Mouse (Mus musculus) left cerebral cortex, adult 2 months (tissue): ENCODE measurements at regions not wholly inside any gene's neighbourhood (a gene's known extent, or its start where the extent isn't known, plus 50 kb on each side); places are given as distances from the start of the nearest gene placed in this dataset.
A peak's percentile ranks its signal among the peaks of the same experiment; 100 is the strongest.

Experiments used
- DNase-seq, 2 experiments: peaks; one replicate each; pipeline ENCODE4 v3.0.0; 2021 to 2022; ENCODE audit warnings: low spot score in 2 of 2, mixed read lengths in 1 of 2; ENCODE audit errors: extremely low spot score in 1 of 2
- H3K27ac ChIP-seq: fragments of 200-600 bp; 2 replicates; pipeline ENCODE4 v1.8.1; 2022
- H3K4me3 ChIP-seq: fragments of 200-600 bp; 2 replicates; pipeline ENCODE4 v1.8.1; 2022
- CTCF ChIP-seq: fragments of 200-600 bp; IDR thresholded peaks from 2 replicates; pipeline ENCODE4 v1.8.1; 2022; ENCODE audit warnings: antibody characterized with exemption, mild to moderate bottlenecking, moderate library complexity
- intact Hi-C: fragments of 180-260 bp; cut with DNase I; formaldehyde crosslinking; loops from one replicate; pipeline ENCODE4 v1.15.1; 2025

DNA sequence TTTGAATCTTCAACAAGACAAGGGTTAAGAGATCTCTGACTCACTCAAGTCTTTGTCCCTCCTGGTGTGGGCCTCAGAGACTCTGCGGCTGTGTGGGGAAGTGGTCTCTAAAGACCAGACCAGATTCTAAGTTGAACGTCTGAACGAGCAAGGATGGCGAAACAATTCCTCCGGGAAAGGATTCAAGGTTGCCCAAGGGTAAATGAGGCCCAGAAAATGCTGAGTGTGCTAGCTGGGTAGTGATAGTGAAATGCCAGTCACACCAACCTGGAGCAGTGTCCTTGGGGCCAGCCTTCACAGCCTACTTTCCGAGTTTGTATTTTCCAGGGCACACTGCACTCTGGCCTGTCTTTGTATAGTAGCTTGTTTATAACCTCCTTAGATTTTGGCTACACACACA lies 229.7 kb downstream of the Tle3 start:
- DNase-seq = no peak
- intact Hi-C loops = no loop called here
- no peak overlapping the region for H3K4me3 ChIP-seq
- no peak for TF ChIP-seq CTCF
- H3K27ac ChIP-seq = no peak overlapping the region

DNA sequence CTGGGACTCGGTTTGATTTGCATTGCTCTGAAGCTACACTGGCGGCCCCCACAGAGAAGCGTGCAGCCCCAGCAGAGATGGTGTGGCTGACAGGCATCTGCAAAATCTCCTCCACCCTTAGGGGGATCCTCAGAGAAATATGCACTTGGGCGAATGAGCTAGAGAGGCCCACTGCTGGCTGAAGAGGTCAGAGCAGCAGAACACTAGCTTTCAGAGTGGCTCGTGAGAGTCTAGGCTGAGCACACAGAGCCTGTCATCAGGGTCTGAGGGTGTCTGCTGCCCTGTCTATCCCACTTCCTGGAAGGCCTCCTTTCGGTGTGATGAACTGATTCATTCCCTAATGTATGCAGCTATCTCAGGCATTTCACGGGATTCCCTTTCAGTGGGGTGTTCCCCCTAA lies 225.1 kb downstream of the Tle3 start:
- intact Hi-C loops = no loop called here
- H3K4me3 ChIP-seq = no peak overlapping the region
- DNase-seq = no peak
- no peak overlapping the region for H3K27ac ChIP-seq
- TF ChIP-seq CTCF = no peak

DNA sequence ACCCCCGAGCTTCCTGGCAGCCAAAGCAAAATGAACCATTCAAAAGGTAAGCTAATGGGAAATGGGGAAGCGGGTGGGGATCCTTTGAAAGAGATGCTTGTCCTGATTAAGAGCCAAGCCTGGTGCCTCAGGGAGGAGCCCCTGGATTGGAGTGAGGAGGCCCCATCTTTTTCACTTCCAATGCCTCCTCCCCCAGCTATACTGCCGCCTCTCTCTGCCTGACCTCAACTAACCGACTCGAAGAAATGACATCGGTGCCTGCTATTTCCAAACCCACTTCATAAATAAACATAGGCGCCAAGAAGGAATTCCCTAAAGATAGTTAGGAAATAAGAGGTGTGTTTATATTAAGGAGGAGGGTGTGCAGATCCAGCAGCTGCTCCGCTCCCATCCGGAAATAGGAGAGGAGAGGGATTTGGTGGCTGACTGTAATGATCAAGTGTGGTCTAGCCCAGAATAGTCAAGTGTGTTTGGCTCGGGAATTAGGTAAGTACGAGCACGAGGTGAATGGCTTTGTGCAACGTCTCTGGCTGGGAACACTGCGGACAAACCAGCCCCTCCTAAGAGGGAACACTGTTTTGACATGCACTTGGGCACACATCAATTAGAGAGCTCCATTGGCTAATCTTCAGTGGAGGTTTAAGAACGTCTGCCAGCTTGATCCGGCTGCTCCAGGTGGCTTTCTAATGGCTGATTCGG lies 224.4 kb downstream of the Tle3 start:
- intact Hi-C loops = loop anchor here (1.0 kb wide), 1 partner anchor 19 kb away; no protein-coding TSS in a partner anchor
- Histone ChIP-seq H3K4me3 (no peak overlapping the region), H3K27ac (no peak overlapping the region)
- no peak for DNase-seq
- no peak for TF ChIP-seq CTCF

DNA sequence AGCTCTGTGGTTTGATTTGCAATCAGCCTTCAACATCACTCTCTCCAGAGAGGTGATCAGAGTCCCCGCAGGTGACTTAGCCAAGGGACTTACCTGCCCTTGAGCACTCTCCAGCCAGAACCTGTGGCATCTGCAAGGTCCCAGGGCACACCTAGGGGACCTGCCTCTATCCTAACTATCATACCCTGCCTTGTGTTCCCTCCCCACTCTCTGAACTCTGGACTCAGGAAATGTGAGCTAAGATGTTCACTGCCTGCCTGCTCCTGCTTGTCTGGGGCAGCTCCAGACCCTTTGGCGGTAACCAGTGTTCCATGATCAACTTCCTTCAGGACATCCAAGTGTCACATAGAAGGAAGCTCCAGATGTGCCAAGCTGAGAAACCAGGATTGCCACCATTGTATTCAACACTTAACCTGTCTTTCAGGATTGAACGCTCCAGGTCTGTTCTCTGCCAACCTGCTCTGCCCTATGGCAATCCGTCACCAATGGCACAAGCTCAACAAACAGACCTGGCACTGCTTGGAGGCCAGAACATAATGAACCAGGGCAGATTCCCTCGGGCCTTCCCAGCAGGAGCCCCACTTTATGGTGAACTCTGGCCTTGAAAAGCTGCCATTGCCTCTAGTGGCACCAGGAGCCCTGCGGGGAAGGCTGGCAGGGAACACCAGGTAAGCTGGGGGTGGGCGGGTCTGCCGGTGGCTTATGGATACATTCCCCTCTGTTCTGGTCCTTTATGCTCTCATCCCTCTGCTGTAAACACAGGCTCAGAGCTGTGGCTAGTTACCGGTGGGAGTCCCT lies 223.2 kb downstream of the Tle3 start:
- DNase-seq = no peak
- no peak for TF ChIP-seq CTCF
- H3K4me3 ChIP-seq = no peak overlapping the region
- intact Hi-C loops = no loop called here
- H3K27ac ChIP-seq = no peak overlapping the region

DNA sequence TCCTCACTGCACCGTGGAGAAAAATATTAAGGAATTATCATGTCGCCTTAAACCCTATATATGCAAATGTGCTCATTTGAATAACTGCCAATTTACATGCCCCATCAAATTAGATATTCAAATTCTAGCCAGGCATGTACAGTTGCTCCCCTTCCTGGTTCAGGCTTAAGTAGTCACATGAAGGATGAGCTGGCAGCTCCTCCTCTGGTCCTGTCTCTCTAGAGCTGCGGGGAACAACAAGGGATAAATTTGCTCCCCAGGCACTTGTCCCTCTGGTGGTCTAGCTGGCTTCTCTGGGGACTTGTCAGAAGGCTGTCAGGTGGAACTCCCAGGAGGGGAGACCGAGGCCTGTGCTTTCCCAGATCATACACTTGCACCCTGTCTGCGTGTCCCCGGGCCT lies 221.8 kb downstream of the Tle3 start:
- H3K27ac ChIP-seq = no peak overlapping the region
- intact Hi-C loops = no loop called here
- TF ChIP-seq CTCF = no peak
- no peak overlapping the region for H3K4me3 ChIP-seq
- DNase-seq = no peak

DNA sequence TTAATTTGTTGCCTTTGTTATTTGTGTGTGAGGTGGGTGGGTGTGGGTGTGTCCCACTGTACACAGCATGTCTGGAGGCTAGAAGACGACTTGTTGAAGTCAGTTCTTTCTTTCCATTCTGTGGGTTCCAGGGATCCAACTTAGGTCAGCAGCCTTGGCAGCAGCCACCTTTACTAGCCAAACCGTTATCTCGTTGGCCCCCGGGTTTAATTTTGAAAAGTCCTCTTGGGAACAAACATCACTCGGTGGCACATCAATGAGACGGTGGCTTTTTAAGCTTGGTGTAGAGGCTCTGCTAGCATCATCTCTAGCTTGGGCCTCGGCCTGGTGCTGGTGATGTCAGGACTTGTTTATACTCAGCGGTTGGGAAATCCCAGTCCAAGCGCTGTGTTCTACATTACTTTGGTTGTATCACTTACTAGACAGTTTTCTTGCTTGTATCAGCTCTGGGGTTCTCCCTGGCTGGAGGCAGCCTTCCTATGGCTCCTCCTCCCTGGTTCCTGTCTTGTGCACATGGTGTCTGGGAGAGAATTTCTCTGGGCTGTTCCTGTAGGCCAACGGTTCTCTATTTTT lies 217.6 kb downstream of the Tle3 start:
- no peak for TF ChIP-seq CTCF
- Histone ChIP-seq H3K4me3 (no peak overlapping the region), H3K27ac (no peak overlapping the region)
- DNase-seq = no peak
- intact Hi-C loops = no loop called here

DNA sequence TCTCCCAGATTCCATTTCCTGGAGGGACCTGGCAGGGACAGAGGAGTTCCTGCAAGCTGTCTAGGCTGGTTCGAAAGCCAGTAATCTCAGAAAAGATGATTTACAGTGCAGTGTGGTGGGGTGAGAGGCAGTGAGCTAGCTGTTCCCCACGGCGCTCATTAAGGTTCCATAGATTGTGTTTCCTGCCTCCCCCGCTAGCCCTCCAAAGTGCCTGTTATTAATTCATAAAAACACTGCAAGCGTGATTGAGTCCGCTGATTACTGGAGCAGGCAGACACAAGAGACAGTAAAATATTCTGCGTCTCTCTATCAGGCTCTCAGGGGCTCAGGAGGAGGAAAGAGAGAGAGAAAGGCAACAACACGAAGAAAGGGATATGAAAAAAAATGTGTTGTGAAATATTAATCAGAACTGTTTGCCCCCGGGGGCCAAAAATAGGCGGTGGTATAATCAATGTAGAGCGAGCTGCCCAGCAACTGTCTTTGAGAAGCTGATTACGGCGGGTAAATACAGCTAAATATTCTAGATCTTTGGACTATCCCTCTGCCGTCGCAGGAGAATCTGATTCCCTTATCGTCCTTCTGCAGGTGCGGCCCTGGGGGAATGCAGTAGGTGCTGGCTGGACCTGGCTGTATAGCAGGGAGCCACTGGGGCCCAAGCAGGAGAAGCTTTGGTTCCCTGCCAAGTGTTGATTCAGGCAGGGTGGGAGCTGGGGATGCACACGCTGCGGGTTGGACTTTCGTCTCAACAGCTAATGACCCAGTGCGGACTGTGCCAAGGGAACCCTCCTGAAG lies 211.3 kb downstream of the Tle3 start:
- Histone ChIP-seq H3K4me3 (no peak overlapping the region), H3K27ac (no peak overlapping the region)
- TF ChIP-seq CTCF = no peak
- intact Hi-C loops = no loop called here
- peak in 1 of 2 experiments; percentile 20 for DNase-seq

DNA sequence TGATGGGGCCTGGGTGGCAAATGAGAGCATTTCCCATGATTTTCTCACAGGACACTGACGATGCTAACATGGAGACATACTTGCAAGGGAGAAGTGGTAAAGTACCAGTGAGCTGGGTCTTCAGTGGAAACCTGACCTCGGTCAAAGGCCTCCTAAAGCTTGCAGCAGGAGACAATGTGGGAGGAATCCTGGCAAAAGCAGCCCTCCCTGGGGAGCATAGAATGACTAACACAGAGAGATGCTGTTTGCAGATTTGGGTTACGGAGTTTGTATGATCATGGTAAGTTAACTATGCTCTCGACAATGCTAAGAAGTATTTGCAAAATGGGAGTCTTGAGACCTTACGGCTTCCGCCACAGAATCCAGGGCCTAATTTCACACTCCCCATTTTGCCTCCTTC lies 208.9 kb downstream of the Tle3 start:
- no peak overlapping the region for H3K4me3 ChIP-seq
- intact Hi-C loops = no loop called here
- H3K27ac ChIP-seq = no peak overlapping the region
- no peak for DNase-seq
- no peak for TF ChIP-seq CTCF

DNA sequence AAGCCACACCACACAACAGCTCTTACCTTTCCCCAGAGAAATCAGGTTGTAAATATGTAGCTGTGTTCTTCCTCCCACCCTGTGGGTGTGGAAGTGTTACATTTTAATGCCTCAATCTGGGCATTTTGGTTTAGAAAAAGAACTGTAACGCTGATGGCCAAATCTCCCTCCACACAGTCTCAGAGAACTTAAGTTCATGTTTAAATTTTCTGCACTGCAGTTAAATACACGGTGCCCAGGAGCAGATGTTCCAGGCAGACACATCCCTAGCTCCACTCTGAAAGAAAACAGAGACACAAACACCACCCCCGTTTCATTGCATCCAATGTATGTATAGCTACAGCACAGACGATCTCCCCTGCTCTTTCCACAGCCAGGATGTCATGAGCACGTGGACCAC lies 206.1 kb downstream of the Tle3 start:
- no peak overlapping the region for H3K4me3 ChIP-seq
- DNase-seq = no peak
- no peak overlapping the region for H3K27ac ChIP-seq
- intact Hi-C loops = loop anchor here (1.0 to 10.0 kb wide), 6 partner anchors 99 to 249 kb away; no protein-coding TSS in a partner anchor
- no peak for TF ChIP-seq CTCF

DNA sequence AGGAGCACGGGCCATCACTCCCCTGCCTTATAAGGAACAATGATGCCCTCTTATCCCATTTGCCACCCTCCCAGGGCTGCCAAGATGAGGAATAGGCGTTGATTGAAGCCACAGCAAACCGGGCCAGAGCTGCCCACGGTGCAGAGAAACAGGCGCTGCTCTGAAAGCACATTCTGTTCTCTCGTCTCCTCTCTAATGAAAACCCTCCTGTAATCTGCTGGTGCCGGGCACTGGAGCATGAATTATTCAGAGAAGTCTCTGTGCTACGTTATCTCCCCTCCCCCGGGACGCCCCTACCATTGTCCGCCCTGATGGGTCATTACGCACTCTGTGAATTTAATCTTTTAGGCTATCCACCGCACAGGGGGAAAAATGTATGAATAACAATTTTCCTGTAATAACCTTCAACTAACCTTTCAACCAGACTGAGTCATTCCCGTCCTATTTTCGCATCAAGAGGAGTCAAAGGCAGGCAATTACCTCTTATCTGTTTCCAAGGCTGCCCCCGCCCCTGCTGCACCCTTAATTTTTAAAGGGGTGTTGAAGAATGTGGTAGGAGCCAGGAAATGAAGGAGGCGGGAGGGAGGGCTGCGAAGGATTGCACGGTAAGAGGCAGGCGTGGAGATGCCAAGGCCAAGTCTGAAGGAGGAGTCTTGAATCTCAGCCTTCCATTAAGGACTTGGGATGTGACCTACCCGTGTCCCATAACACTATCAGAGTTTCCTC lies 201.6 kb downstream of the Tle3 start:
- DNase-seq = peak; percentile 46 to 71
- no peak for TF ChIP-seq CTCF
- intact Hi-C loops = loop anchor here (10.0 kb wide), 1 partner anchor 181 kb away; no protein-coding TSS in a partner anchor
- H3K27ac ChIP-seq = peak overlapping the region; percentile 74
- no peak overlapping the region for H3K4me3 ChIP-seq

DNA sequence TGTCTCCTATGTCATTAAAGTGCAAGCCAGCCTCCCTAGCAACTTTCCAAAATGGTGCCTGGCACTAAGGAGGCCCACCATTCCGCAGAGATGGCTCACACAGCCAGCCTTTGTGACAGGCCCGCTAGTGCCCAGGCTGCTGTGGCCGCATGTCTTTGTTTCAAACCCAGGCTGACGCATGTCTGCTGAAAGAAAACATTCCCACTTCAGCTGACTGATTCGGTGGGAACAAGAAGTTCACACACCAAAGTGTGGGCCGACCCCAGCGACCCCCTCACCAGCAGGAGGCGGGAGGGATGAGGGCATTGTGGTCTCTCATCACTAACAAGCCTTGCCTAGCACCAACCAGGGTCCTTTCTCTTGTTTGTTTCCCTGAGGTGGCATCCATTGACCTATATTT lies 190.9 kb downstream of the Tle3 start:
- intact Hi-C loops = no loop called here
- H3K27ac ChIP-seq = no peak overlapping the region
- no peak overlapping the region for H3K4me3 ChIP-seq
- DNase-seq = no peak
- no peak for TF ChIP-seq CTCF
